Mouse (Mus musculus): ENCODE results near the gene Trap1.
A peak's percentile ranks its signal among the peaks of the same experiment; 100 is the strongest.

- no peak; the same call in 1 of the 2 replicates for TF ChIP-seq POLR2A (IDR thresholded peaks at IDR 0.05; ENCODE audit: borderline replicate concordance, low read depth, low read length)
- TF ChIP-seq CTCF (IDR thresholded peaks at IDR 0.05; ENCODE audit: low read depth, low read length): peak; percentile 67
These were observed 73.9 kb downstream of the Trap1 start, which contains the start of gene Slx4 for GRCm38 (mm10) chr16:4003489-4004398.

Measured in bone marrow macrophage, adult 2 months (primary cell).